Mouse (Mus musculus): ENCODE data around the gene Slc39a9. TPM values are rescaled to one million over a fixed set of nuclear protein-coding genes. Genes with fewer than 3 reads are reported as not detected.

Gene Slc39a9
- polyA plus RNA-seq, 1 experiment from 2014 or later: 35.4 TPM

DNA sequence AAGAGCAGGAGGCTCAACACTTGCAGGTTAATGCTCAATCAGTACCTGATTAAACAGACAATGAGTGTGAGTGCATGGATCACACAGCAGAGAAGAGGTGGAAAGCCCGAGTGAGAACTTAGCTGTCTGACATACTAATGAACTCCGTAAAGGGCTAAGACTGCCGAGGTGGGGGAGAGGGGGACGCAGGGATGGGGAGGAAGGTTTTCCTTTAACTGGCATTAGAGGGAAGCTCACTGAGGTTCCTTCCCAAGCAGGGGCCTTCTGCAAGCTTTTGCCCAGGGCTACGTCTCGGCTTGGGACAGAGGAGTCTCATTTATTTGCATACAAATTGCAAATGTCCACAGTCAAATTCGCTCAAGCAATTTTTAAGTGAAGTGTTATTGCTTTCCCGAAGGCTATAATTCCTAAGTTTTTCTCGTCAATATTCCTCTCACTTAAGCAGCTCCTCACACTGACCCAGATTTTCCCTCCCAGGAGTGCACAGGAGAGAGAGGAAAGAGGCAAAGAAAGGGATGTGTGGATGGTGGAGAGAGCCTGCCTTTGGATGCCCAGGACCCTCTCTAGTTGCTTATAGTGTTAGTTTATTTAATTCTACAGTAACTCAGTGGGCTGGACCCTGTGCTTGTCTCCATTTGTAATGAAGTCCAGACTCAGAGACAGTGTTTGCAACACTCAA, 31.4 kb upstream of the Slc39a9 start:
- Histone ChIP-seq H3K9me3 (ENCODE audit: control insufficient read depth) (no peaks in the 10 kb centered on the region), H3K9ac (ENCODE audit: low read depth, low read length) (no peak overlapping the region), H3K27ac (ENCODE audit: low read depth, low read length) (no peak overlapping the region), H3K4me1 (replicated peaks; ENCODE audit: control insufficient read depth, insufficient read depth, low read length) (no peaks in the 10 kb centered on the region), H3K36me3 (ENCODE audit: control insufficient read depth, insufficient read depth) (no peaks in the 10 kb centered on the region), H3K4me2 (replicated peaks; ENCODE audit: low read depth) (no peak overlapping the region), H3K27me3 (replicated peaks; ENCODE audit: control insufficient read depth, insufficient read depth, low read length) (no peaks in the 10 kb centered on the region), H3K4me3 (ENCODE audit: low read depth, low read length) (no peak overlapping the region)
- ATAC-seq: no peak
- WGBS: 53% methylated on average over 9 of the region's 9 CpGs
- no peak for TF ChIP-seq CTCF (IDR thresholded peaks at IDR 0.05; ENCODE audit: low read depth)

DNA sequence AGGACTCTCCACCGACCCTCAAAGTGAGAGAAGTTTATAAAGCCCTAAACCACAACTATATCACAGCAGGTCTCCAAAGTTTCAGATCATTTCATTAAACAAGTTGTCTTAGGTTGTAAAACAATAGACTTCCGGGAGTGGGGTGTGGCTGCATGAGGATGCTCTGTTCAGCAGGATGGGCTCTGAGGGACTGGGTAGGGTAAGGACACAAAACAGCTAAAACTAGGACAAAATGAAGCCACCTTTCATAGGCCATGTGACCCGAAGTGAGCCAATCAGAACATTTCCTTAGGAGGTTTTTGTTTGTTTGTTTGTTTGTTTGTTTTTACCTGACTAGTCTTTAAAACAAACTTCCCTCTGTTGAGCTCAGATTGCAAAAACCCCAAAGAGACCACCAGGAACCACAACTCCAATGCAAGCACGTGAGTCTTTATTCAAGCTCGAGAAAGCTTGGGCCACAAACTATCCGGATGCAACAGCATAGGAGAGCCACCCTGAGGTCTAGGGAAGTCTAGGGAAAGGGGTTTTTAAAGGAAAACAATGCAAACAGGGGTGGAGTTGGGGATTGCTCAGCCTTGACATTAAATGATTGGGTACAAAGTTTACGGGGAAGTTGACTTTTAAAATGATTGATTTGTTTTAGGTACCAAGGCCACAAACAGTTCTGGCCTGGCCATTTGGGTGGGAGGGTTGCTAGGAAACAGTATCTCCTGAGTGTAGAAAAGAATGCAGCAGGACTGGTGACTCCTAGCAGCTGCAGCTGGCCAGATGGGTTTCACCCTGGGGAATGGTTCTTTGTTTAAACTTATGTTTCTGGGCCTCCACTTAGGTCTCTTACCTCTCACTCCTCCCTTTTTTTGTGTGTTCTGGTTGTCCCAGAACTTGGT, 28.1 kb upstream of the Slc39a9 start:
- H3K4me2 ChIP-seq (replicated peaks; ENCODE audit: low read depth): no peak overlapping the region
- no peak overlapping the region for H3K27ac ChIP-seq (ENCODE audit: low read depth, low read length)
- H3K4me1 ChIP-seq (replicated peaks; ENCODE audit: control insufficient read depth, insufficient read depth, low read length): no peaks in the 10 kb centered on the region
- ATAC-seq: 0 out of 2 replicates have a peak, but pooled peaks have one; percentile 19
- H3K36me3 ChIP-seq (ENCODE audit: control insufficient read depth, insufficient read depth): no peaks in the 10 kb centered on the region
- no peak overlapping the region for H3K9ac ChIP-seq (ENCODE audit: low read depth, low read length)
- TF ChIP-seq CTCF (IDR thresholded peaks at IDR 0.05; ENCODE audit: low read depth): no peak
- no peak overlapping the region for H3K4me3 ChIP-seq (ENCODE audit: low read depth, low read length)
- H3K27me3 ChIP-seq (replicated peaks; ENCODE audit: control insufficient read depth, insufficient read depth, low read length): no peaks in the 10 kb centered on the region
- WGBS: 28% methylated on average over 7 of the region's 7 CpGs
- H3K9me3 ChIP-seq (ENCODE audit: control insufficient read depth): no peaks in the 10 kb centered on the region

- WGBS: 76% methylated on average over 5 of the region's 5 CpGs
- Histone ChIP-seq H3K4me3 (ENCODE audit: low read depth, low read length) (no peak overlapping the region), H3K9ac (ENCODE audit: low read depth, low read length) (no peak overlapping the region), H3K27me3 (replicated peaks; ENCODE audit: control insufficient read depth, insufficient read depth, low read length) (no peaks in the 10 kb centered on the region), H3K9me3 (ENCODE audit: control insufficient read depth) (no peaks in the 10 kb centered on the region), H3K27ac (ENCODE audit: low read depth, low read length) (no peak overlapping the region), H3K4me2 (replicated peaks; ENCODE audit: low read depth) (no peak overlapping the region), H3K4me1 (replicated peaks; ENCODE audit: control insufficient read depth, insufficient read depth, low read length) (no peaks in the 10 kb centered on the region), H3K36me3 (ENCODE audit: control insufficient read depth, insufficient read depth) (no peaks in the 10 kb centered on the region)
- ATAC-seq: no peak
- no peak for TF ChIP-seq CTCF (IDR thresholded peaks at IDR 0.05; ENCODE audit: low read depth)
These were observed 23.2 kb upstream of the Slc39a9 start for GRCm38 (mm10) chr12:80620501-80620900.

- Histone ChIP-seq H3K4me2 (replicated peaks; ENCODE audit: low read depth) (no peak overlapping the region), H3K9ac (ENCODE audit: low read depth, low read length) (no peak overlapping the region), H3K4me3 (ENCODE audit: low read depth, low read length) (no peak overlapping the region), H3K4me1 (replicated peaks; ENCODE audit: control insufficient read depth, insufficient read depth, low read length) (no peaks in the 10 kb centered on the region), H3K36me3 (ENCODE audit: control insufficient read depth, insufficient read depth) (peaks cover 28% of the 10 kb centered on the region), H3K27ac (ENCODE audit: low read depth, low read length) (no peak overlapping the region), H3K27me3 (replicated peaks; ENCODE audit: control insufficient read depth, insufficient read depth, low read length) (no peaks in the 10 kb centered on the region), H3K9me3 (ENCODE audit: control insufficient read depth) (no peaks in the 10 kb centered on the region)
- ATAC-seq: no peak
- TF ChIP-seq CTCF (IDR thresholded peaks at IDR 0.05; ENCODE audit: low read depth): no peak
- 81% methylated on average over 5 of the region's 5 CpGs for WGBS
These were observed 11.9 kb upstream of the Slc39a9 start for GRCm38 (mm10) chr12:80631790-80632189.

GRCm38 (mm10) chr12:80642725-80643692, 674 bp upstream of the Slc39a9 start:
- Histone ChIP-seq H3K4me1 (replicated peaks; ENCODE audit: control insufficient read depth, insufficient read depth, low read length) (no peaks in the 10 kb centered on the region), H3K4me2 (replicated peaks; ENCODE audit: low read depth) (peak overlapping the region; percentile 96), H3K9ac (ENCODE audit: low read depth, low read length) (peak overlapping the region; percentile 87), H3K9me3 (ENCODE audit: control insufficient read depth) (no peaks in the 10 kb centered on the region), H3K36me3 (ENCODE audit: control insufficient read depth, insufficient read depth) (peaks cover 33% of the 10 kb centered on the region), H3K27ac (ENCODE audit: low read depth, low read length) (peak overlapping the region; percentile 89), H3K27me3 (replicated peaks; ENCODE audit: control insufficient read depth, insufficient read depth, low read length) (no peaks in the 10 kb centered on the region), H3K4me3 (ENCODE audit: low read depth, low read length) (peak overlapping the region; percentile 76)
- WGBS: 2% methylated on average over 44 of the region's 48 CpGs
- peak; percentile 82 for TF ChIP-seq CTCF (IDR thresholded peaks at IDR 0.05; ENCODE audit: low read depth)
- ATAC-seq: peak; percentile 8; the same call in 1 of the 2 replicates
